Mouse (Mus musculus): ENCODE results near the gene Pbrm1. TPM values are rescaled to one million over a fixed set of nuclear protein-coding genes. Genes with fewer than 3 reads are reported as not detected.

The Pbrm1 gene
- total and polyA plus RNA-seq, 2 experiments from 2014 or later = 83.8 to 90.9 TPM

DNA sequence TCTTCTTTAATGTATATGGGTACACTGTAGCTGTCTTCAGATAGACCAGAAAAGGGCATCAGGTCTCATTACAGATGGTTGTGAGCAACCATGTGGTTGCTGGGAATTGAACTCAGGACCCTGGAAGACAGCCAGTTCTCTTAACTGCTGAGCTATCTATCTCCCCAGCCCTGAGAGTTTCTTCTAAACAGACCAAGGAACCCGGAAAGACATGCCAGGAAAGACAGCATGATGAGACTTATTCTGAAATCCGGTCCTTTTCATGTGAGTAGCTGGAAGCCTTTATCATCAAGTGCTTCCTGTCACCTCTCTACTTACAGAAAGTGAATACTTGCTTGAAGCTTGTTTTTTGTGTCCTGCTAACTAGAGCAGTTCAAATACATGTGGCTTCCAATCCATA is 14.4 kb upstream of the Pbrm1 start:
- Histone ChIP-seq H3K9ac (no peak overlapping the region), H3K4me1 (ENCODE audit: insufficient read depth) (peaks cover 10% of the 10 kb centered on the region), H3K27me3 (ENCODE audit: insufficient read depth, low read length) (no peaks in the 10 kb centered on the region), H3K27ac (ENCODE audit: low read depth, low read length) (no peak overlapping the region), H3K36me3 (ENCODE audit: insufficient read depth) (peaks cover 26% of the 10 kb centered on the region), H3K9me3 (ENCODE audit: low read length) (no peaks in the 10 kb centered on the region), H3K4me3 (ENCODE audit: low read depth, low read length) (no peak overlapping the region), H3K4me2 (ENCODE audit: low read depth) (no peak overlapping the region)
- 93% methylated on average over 2 of the region's 2 CpGs for WGBS
- no peak for TF ChIP-seq CTCF (IDR thresholded peaks at IDR 0.05; ENCODE audit: low read depth)
- no peak for ATAC-seq
- no peak for DNase-seq

DNA sequence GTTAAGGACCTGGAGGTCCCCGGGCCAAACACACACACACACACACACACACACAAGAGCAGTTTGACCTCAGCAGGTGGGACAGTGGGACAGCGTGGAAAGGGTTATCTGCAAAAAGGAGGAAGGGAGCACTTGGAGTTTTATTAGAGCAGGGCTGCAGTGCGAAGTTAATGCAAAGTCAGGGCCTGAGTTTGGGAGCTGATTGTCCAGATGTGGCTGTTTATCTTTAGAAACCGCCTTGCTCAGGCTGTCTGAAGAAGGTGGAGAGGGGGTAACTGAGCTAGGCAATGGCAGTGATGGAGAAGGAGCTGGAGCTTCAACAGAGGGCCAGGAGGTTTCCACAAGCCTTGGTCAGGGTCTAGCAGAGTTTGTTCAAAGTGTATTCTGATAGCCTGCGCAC is 12.2 kb upstream of the Pbrm1 start:
- Histone ChIP-seq H3K4me2 (ENCODE audit: low read depth) (no peak overlapping the region), H3K27me3 (ENCODE audit: insufficient read depth, low read length) (no peaks in the 10 kb centered on the region), H3K4me1 (ENCODE audit: insufficient read depth) (peaks cover 7% of the 10 kb centered on the region), H3K4me3 (ENCODE audit: low read depth, low read length) (no peak overlapping the region), H3K9ac (no peak overlapping the region), H3K27ac (ENCODE audit: low read depth, low read length) (no peak overlapping the region), H3K36me3 (ENCODE audit: insufficient read depth) (peaks cover 48% of the 10 kb centered on the region), H3K9me3 (ENCODE audit: low read length) (no peaks in the 10 kb centered on the region)
- ATAC-seq (no peak), DNase-seq (no peak)
- WGBS = 85% methylated on average over 5 of the region's 5 CpGs
- TF ChIP-seq CTCF (IDR thresholded peaks at IDR 0.05; ENCODE audit: low read depth) = no peak

DNA sequence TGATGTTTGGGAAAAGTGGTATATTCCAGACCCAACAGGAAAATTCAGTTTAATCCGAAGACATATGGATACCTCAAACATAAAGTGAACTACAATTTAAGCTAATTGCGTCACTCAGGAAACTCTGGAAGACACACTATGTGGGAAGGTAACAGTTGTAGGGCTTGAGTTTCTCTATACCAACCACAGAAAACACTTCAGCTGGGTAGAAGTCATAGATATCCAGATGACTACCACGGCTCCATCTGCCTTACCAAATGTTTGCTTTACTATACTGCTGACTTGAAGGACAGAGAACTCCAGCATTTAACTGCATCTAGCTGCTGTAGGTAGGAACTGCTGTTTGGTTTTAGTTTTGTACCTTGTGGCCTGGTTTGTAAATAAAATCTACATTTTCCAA is 7.3 kb upstream of the Pbrm1 start:
- ATAC-seq = no peak

DNA sequence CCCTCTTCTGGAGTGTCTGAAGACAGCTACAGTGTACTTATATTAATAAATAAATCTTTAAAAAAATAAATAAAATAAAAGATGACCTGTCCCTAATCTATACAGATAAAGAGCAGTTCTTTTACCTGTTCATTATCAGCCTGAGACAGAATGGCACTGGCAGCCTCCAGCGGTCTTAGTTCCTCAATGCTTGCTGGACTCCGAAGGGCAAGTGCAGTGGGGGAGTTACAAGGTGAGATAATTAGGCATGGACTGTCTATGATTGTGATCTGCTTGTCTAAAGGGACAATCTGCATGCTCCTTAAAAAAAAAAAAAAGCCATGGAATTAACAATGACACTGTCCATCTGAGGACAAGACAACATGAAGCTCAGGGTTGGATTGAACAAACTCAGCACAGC is 5.0 kb upstream of the Pbrm1 start:
- no peaks in the 10 kb centered on the region for H3K27me3 ChIP-seq (ENCODE audit: insufficient read depth, low read length)
- H3K36me3 ChIP-seq (ENCODE audit: insufficient read depth) = peaks cover 79% of the 10 kb centered on the region
- DNase-seq = no peak
- H3K9ac ChIP-seq = no peak overlapping the region
- 0 out of 2 replicates have a peak, but pooled peaks cover 5% of the 10 kb centered on the region for H3K4me1 ChIP-seq (ENCODE audit: insufficient read depth)
- WGBS = 97% methylated on average over 2 of the region's 2 CpGs
- H3K9me3 ChIP-seq (ENCODE audit: low read length) = no peaks in the 10 kb centered on the region
- no peak overlapping the region for H3K27ac ChIP-seq (ENCODE audit: low read depth, low read length)
- H3K4me3 ChIP-seq (ENCODE audit: low read depth, low read length) = no peak overlapping the region
- no peak for ATAC-seq
- no peak overlapping the region for H3K4me2 ChIP-seq (ENCODE audit: low read depth)
- TF ChIP-seq CTCF (IDR thresholded peaks at IDR 0.05; ENCODE audit: low read depth) = no peak

More for the DNA sequence above, 7.3 kb upstream of the Pbrm1 start:
- no peak overlapping the region for H3K4me3 ChIP-seq (ENCODE audit: low read depth, low read length)
- H3K9me3 ChIP-seq (ENCODE audit: low read length) = no peaks in the 10 kb centered on the region
- H3K4me2 ChIP-seq (ENCODE audit: low read depth) = no peak overlapping the region
- H3K27ac ChIP-seq (ENCODE audit: low read depth, low read length) = no peak overlapping the region
- no peaks in the 10 kb centered on the region for H3K27me3 ChIP-seq (ENCODE audit: insufficient read depth, low read length)
- H3K9ac ChIP-seq = no peak overlapping the region
- TF ChIP-seq CTCF (IDR thresholded peaks at IDR 0.05; ENCODE audit: low read depth) = no peak
- DNase-seq = no peak
- WGBS = 90% methylated on average over 3 of the region's 3 CpGs
- peaks cover 91% of the 10 kb centered on the region for H3K36me3 ChIP-seq (ENCODE audit: insufficient read depth)
- no peaks in the 10 kb centered on the region for H3K4me1 ChIP-seq (ENCODE audit: insufficient read depth)

DNA sequence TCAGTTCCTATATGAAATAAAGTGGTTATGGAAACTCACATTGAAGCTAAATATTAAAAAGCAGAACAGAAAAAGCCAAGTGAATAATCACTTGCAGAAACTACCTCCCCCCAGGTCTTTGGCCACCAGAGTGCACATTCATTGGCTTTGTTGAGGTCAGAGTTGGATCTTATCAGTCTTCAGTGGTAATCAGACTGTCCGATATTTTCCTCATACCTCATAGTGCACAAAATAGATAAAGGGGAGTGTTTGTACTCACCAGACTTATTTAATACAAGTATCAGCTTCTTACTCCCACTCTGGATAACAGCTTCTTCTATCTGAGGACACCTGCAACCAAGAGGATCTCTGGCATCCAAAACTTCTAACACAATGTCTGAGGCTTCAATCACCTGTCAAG is 2.9 kb upstream of the Pbrm1 start:
- Histone ChIP-seq H3K9ac (no peak overlapping the region), H3K4me3 (ENCODE audit: low read depth, low read length) (no peak overlapping the region), H3K4me1 (ENCODE audit: insufficient read depth) (peaks cover 15% of the 10 kb centered on the region; the same call in 1 of the 2 replicates), H3K27ac (ENCODE audit: low read depth, low read length) (no peak overlapping the region), H3K27me3 (ENCODE audit: insufficient read depth, low read length) (no peaks in the 10 kb centered on the region), H3K9me3 (ENCODE audit: low read length) (no peaks in the 10 kb centered on the region), H3K4me2 (ENCODE audit: low read depth) (no peak overlapping the region), H3K36me3 (ENCODE audit: insufficient read depth) (peaks cover 59% of the 10 kb centered on the region)
- no peak for ATAC-seq
- no peak for DNase-seq
- TF ChIP-seq CTCF (IDR thresholded peaks at IDR 0.05; ENCODE audit: low read depth) = no peak
- 90% methylated on average over 1 of the region's 1 CpGs for WGBS

DNA sequence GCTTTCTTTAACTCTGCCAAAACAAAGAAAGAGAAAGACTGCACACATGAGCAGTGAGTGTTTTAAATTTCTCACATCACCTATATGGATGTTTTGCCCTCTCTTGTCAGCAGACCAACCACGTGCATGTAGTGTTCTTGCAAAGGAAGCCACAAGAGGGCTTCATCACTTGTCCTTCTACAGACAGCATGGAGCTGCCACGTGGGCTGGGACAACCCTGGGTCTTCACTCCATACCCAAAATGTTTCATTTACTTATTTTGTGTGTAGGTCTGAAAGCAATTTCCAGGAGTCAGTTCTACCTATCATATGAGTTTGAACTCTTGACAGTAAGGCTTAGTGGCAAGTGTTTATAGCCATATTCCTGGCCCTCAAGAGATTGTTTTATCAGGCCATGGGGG is 1.1 kb upstream of the Pbrm1 start:
- DNase-seq = peak; percentile 31
- Histone ChIP-seq H3K36me3 (ENCODE audit: insufficient read depth) (peaks cover 49% of the 10 kb centered on the region), H3K27ac (ENCODE audit: low read depth, low read length) (no peak overlapping the region), H3K9ac (peak overlapping the region; percentile 84), H3K4me1 (ENCODE audit: insufficient read depth) (peaks cover 15% of the 10 kb centered on the region; the same call in 1 of the 2 replicates), H3K4me3 (ENCODE audit: low read depth, low read length) (peak overlapping the region; percentile 87), H3K9me3 (ENCODE audit: low read length) (no peaks in the 10 kb centered on the region), H3K4me2 (ENCODE audit: low read depth) (peak overlapping the region; percentile 80), H3K27me3 (ENCODE audit: insufficient read depth, low read length) (no peaks in the 10 kb centered on the region)
- TF ChIP-seq CTCF (IDR thresholded peaks at IDR 0.05; ENCODE audit: low read depth) = peak; percentile 40
- 2% methylated on average over 2 of the region's 2 CpGs for WGBS
- ATAC-seq = peak; percentile 21; the same call in 1 of the 2 replicates

DNA sequence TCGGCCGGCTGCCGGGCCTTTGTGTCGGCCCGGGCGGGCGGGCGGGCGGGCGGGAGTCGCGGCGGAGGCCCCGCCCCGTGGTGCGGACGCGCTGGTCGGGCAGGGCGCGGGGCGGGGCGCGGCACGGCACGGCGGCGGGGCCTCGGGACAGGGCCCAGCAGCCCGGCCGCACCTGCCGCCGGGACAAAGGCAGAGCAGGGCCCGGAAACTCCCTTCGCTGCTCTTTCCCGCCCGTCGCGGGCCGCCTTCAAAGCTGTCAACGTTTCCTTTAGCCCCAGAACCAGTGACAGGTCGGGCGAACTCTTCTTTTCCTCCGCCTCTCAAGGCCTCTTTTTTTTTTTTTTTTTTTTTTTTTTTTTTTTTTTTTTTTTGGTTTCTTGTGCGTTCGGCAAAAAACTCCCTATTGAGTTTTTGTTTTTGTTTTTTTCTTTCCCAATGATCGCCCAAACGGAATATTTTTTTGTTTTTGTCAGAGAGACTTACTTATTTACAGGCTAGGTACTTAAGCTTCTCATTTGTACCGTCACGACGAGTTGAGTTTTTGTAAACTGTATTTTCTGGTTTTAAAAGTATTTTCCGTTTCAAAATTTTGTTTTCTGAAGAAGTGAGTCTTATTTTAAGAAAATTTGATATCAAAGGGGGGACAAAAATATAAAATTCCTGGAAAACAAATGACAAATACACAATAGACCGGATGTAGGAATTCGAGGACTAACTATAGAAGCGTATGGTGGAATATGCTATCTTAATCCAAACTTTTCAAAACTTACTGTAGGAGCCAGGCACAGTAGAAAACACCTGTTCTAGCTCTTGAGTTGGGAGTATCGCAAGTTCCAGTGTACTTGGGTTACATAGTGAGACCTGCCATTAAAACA is 630 bp downstream of the Pbrm1 start:
- no peak for TF ChIP-seq CTCF (IDR thresholded peaks at IDR 0.05; ENCODE audit: low read depth)
- Histone ChIP-seq H3K4me3 (ENCODE audit: low read depth, low read length) (peak overlapping the region; percentile 87), H3K4me1 (ENCODE audit: insufficient read depth) (peaks cover 15% of the 10 kb centered on the region; the same call in 1 of the 2 replicates), H3K4me2 (ENCODE audit: low read depth) (peak overlapping the region; percentile 46), H3K27me3 (ENCODE audit: insufficient read depth, low read length) (no peaks in the 10 kb centered on the region), H3K9ac (peak overlapping the region; percentile 84), H3K9me3 (ENCODE audit: low read length) (no peaks in the 10 kb centered on the region), H3K36me3 (ENCODE audit: insufficient read depth) (peaks cover 41% of the 10 kb centered on the region), H3K27ac (ENCODE audit: low read depth, low read length) (peak overlapping the region; percentile 98)
- 7% methylated on average over 50 of the region's 56 CpGs for WGBS
- ATAC-seq (peak; percentile 86), DNase-seq (peak; percentile 71)

All from forebrain, postnatal 0 days (tissue).